Mouse (Mus musculus) heart, adult 18-20 months (tissue): ENCODE measurements around the gene Arhgap18. TPM values are rescaled to one million over a fixed set of nuclear protein-coding genes. Genes with fewer than 3 reads are reported as not detected.
A peak's percentile ranks its signal among the peaks of the same experiment; 100 is the strongest.

Source experiments
- DNase-seq, 2 experiments: peaks; one replicate each; pipeline ENCODE4 v3.0.0; 2021 to 2022; ENCODE audit warnings: mixed read lengths in 1 of 2
- total RNA-seq, 2 experiments: library from RNA; stranded (reverse); gene quantifications; 2 replicates each; pipeline ENCODE4 v1.2.3; 2021

Arhgap18 gene
- total RNA-seq, 2 experiments from 2014 or later = 9.5 to 11.6 TPM

DNA sequence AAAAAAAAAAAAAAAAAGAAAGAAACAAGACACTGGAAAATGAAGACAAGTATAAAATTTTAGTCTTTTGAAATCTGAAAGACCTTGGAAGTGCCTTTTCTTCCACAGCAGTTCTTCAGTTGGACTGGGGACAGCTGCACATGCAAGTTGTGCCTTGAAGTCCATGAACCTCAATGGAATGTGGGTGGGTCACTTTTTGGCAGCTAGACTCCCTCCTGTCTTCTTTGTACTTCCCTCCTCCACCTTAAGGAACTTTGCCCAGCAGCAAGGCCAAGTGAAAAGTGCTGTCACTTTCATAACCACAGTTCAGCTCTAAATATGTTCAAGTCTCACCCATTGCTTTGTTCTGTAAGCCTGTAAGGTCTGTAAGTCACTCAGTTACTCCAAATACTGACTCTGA is 23.2 kb downstream of the Arhgap18 start:
- peak; percentile 27 to 57 for DNase-seq

DNA sequence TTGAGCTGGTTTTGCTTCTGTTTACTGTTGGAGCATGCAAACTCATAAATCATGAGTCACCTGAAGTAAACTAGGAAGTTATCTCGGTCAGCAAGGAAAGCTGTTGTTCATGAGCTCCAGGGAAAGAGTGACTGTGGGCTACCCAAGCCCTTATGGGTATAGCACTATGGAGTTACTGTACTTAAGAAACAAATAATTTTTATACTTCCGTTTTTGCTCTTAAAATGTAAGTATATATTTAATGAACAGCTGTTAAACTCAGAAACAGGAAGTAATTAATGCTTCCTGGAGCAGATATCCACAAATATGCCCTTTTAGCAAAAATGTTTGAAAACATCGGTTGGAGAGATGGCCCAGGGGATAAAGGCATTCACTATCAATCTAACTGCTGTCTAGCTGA is 27.4 kb downstream of the Arhgap18 start:
- no peak for DNase-seq

DNA sequence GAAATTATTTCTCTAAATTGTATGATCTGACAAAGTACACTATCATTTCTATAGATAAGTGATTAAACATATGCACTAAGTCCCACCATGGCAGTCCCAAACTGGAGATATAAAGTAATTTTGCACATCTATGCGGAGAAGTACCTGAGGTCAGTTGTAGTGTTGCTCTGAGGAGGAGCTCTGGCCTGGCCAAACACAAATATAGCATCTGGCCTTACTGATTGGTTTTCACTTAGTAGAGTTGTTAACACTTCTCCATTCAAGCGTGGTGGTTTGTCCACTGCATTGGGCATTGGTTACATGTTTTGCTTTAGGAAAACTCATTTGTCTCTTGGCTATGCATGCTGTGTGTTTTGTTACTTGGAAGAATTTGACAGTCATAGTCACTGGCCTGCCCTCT is 36.5 kb downstream of the Arhgap18 start:
- DNase-seq = no peak

DNA sequence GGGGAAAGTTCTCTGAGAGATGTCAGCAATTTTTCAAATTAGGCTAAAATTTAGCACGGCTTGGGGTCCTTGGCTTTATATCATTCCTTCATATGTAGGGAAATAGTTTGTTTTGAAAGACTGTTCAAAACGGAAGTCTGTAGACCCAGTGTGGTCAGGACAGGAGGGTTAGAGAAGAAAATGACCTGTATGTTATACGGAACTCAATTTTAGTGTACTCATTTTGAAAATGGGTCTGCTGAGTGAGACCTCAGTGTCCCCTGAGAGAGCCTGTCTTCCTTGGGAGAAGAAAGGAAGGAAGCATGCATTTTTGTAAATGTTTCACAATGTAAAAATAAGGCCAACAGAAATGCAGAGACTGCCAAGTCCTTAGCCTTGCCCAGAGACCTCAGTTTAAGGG is 38.6 kb downstream of the Arhgap18 start:
- DNase-seq = no peak

DNA sequence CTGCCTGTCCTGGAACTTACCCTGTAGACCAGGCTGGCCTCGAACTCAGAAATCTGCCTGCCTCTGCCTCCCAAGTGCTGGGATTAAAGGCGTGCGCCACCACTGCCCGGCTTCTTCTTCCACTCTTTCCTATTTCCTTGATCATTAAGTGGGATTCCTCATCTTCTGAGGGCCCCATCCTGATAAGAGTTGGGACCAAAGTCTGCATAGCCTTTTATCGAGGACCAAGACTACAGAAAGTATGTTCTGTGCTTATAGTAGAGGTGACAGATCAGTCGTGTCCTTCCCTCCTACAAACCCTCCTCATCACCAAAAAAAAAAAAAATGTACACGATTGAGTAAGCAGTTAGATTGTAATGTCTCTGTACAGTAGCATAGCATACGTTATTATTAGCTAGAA is 39.8 kb downstream of the Arhgap18 start:
- DNase-seq = no peak

DNA sequence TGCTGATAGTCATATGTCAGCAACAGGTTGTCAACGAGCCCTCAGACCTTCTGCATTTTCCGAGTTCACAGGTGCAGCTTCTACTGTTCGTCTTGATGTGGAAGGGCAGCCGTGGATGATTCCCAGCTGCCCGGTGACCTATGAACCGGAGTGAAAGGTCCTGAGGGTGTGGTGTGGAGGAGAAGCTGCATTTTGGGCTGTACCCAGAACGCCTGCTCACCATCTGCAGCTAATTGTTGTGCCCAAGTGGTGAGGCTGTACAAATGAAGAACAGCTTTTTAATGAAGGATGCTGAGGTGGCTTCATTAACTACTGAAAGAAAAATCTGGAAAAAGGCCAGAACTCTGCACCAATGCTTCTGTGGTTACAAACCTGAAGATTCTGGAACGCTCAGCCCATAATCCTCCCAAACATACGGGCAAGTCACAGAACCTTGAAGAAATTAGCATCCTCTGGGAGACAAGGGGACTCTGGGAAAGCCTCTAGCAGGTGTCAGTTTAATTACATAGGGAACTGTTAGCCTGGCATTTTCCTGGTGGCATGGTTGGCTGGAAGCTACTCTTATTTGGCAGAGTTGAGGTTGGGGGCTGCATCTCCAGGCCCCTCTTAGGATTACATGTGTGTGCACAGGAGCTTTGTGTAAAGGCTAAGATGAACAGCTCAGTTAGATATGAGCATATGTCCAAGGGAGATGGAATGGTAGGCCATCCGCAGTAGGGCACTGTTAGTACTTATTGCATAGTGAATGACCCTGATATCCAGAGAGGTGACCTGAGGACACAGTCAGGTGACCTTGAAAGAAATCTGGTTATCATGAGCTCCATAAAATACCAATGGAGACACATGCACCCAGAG is 43.4 kb downstream of the Arhgap18 start:
- DNase-seq = no peak

DNA sequence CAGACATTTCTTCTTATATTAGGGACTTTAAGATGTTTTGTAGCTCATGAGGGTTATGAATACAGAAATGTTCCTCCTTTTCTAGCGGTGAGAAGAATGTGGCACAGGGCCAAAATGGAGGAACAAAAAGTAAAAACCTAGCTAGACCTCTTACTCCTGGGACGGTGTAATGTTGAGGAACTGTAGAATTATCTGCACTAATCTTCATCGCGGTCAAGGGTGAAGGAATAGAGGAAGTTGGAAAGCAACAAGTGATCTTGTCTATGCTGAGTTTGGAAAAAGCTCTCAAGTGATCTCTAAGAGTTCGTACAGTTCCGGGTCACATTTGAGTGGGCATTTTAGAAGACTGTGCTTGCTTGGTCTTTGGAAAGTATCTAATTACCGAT is 44.1 kb downstream of the Arhgap18 start:
- DNase-seq = no peak

DNA sequence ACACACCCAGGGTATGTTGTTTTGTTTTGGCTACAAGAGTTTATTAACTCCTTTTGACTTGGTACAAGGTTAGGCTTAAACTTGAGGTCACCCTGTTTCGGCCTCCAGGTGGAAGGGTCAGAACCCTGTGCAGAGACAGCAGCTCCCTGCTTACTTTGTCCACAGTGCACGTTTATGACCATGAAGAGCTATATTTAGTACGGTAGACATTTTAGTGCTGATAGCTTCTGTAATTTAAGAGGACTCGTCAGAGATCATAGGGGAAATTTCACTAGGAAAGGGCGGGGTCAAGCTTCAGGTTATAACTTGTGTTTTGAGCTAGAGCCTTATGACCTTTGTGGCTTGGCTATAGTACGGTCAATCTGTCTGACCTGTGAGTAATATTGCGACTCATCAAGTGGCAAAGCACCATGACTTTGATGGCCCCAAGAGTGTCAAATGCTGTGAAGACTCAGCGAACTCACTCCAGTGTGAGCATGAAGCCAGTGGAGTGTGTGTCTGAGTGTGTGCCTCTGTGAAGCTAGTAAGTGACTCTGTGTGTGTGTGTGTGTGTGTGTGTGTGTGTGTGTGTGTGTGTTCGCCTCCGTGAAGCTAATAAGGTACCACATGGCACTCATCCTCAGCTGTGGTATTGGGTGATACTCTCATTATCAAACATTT is 45.7 kb downstream of the Arhgap18 start:
- no peak for DNase-seq

DNA sequence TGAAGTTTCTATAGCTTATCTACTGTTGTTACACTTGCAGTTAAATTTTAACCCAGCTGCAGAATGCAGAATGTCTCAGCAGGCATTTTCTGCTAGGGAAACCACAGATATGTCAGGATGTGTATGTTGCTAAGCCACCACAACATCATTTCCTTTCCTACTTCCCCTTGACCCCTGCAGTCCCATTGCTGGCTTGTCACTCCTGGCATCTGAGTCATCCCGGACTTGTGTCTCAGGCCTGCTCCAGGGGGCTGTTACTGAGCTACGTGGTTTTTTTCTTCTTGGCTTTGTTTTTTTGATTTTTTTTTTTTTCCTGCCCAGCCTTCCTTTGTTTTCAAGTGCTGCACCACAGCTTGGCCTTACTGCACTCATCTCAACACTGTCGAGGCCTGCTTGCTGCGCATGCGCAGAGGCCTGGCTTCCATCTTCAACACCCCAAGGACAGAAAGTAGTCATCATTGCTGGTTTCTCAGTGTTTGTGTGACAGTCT is 46.4 kb downstream of the Arhgap18 start:
- DNase-seq = peak; percentile 70 to 86

DNA sequence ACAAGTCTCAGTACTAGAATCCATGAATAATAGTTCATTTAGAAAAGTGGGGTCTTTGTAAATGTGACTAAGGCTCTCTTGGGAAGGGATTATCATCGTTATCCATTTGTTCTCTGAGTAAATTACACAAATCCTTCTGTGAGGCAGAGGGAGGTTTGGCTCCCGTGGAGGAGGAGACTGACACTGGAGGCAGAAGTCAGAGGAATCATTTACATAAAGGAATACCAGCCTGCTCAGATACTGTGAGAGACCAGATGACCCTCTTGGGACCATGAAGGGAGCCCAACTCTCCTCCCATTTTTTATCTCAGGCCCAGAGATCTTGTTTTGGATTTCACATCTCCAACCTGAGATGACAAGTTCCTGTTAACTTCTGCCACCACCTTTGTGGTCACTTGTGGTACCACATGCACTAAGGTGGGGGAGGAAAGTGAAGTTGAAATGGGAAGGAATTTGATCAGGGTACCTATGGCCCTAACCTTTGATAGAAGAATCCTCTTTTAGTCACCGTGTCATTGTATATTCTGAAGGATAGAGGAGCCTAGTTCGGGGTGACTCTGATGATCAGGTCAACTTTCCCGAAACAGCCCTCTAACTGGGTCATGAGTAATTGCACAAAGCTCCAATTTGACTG is 51.2 kb downstream of the Arhgap18 start:
- DNase-seq = no peak

DNA sequence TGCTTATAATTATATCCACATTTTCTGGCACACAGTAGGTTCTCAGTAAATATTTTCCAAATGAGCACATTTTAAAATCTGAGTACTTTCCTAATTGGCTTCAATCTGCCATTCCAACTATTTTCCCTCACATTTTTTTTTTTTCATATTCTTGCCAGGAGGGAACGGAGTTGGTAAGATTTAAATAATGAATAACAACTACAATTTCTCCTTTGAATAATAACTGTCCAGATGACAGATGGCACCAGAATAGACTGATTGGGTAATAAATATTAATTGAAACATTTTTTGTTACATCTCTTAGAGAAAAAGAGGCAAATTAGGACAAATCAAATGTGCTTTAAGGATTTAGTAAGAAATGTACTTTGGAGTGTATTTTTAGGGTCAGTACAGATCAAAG is 51.8 kb downstream of the Arhgap18 start:
- DNase-seq = no peak

DNA sequence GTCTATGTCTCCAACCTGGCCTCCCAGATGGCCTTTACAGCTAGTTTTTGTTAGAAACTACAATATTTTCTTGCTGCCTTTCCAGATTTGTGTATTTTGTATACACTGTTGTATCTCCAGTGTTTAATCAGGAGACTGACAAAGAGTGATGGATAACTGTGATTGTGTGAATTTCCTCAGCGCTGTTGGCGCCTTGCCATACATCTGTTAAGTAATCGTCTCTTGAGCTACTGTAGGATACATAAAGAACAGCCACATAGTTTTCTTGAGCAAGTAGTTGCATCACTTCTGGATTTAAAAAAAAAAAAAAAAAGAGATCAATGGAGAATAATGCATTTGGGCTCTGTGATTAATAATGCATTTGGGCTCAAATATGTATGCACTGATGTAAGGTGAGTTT is 52.9 kb downstream of the Arhgap18 start:
- DNase-seq = no peak

DNA sequence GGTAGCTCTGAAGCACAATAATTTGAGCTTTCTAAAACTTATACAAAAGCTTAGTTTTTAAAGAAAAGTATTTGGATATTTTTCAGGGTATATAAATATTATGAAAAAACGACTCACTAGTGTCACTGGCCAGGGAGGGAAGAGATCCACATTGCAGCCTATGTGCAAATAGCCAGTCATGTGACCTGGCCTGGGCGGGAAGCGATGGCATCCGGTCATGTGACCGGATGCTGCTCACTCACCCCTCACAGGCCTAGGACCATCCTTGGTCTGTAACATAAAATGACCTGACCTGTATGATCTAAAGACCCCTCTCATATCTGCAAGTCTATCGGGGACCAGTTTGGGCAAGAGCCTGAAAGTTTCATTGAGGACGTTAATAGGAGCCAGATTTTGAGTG is 56.8 kb downstream of the Arhgap18 start:
- DNase-seq = no peak

DNA sequence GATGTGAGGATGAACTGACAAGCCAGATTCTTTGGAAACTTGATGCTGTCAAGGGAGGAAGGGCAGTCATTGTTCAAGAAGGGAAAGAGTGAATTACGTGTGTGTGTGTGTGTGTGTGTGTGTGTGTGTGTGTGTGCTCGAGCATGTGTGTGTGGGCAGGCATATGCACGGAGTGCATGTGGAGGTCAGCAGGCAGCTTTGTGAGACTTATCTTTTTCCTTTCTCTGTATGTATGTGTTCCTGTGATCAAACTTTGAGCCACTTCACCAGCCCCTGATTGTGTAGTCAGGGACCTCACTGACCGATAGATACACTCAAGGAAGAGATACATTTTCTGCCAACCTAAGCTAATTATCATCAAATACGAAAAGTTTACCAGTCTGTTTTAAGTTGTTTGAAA is 57.6 kb downstream of the Arhgap18 start:
- no peak for DNase-seq

DNA sequence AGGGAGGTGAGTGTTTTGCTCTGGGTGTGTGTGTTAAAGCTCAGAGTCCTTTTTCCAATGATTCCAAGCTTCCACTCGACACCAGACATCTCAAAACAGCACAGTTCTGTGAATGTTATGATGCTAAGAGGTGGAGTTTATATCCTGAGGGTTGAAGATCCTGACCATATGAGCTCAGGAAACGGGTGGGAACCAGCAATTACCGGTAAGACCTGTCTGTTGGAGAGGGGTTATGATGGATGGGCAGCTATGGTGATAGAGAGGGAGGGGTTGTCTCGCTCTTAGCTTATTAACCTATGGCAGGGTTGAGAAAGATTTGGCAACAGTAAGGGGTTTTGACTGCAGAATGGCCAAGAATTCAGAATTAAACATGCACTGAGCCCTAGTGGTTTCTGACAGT is 58.1 kb downstream of the Arhgap18 start:
- no peak for DNase-seq

DNA sequence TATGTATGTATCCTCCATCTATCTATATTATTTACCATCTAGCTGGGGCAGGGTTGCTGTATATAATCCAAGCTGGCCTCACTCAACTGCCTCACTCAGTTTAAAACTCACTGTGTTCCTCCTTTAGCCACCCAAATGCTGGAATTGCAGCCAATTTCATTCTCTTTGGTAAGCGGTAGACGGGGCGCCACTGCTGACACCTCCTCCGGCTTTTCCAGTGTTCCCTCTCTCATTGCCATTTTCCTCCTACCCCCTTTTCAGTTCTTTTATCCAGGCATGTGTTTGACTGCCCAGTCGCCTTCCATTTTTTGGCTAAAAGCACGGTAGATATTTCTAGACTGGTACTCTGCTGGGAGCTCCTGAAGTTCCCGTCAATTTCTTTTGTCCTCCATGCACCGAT is 62.4 kb downstream of the Arhgap18 start:
- no peak for DNase-seq

DNA sequence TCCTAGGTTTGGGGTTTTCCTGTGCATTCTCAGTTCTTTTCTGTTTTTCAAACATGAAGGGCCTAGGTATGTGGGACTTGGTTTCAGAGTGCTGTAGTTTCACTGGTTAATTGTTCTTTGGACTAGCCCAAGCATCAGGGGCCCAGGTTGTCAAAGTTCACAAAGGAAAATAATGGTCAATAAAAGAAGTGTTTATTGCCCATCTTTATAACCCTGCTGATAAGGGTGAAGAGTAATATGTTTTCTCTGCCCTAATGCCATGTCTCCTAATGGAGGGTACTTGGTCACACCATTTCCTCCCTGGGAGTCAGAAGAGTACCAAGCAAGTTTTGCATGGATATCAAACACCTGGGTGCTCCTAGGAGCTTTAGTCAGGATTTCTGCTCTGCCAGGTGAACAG is 67.1 kb downstream of the Arhgap18 start:
- no peak for DNase-seq

DNA sequence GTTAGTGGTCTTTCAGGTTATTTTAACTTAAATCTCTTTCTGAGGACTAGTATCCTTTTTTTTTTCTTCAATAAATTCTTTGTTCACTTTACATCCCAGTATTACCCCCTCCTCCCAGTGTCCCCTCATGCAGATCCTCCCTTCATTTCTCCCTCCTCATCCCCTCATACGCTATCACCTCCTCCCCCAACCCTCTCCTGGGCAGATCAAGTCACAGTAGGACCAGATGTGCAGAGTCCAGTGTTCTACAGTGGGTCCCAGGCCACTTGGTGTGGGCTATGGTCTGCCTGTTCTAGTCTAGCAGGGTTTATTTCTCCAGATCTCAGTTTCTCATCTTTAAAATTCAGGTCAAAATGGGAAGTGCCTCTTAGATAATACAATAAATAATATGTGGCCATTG is 67.7 kb downstream of the Arhgap18 start:
- no peak for DNase-seq

DNA sequence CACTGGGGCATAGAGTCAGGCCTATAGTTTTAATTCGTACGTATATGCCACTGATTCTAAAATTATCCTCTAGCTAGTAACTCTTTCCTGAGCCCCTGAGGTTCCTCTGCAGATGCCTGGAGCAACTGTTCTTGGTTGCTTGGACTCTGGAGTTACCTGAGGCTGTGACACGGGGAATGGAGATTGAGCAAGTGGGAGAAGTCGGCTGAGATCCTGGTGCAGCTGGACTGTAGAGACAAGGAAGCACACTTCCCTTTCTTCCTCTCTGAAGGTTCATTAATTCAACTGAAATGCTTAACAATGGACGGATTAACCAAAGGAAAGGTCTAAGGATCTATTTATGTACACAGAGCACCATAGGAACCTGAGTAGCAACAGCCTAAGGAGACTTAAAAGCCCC is 70.8 kb downstream of the Arhgap18 start:
- no peak for DNase-seq

DNA sequence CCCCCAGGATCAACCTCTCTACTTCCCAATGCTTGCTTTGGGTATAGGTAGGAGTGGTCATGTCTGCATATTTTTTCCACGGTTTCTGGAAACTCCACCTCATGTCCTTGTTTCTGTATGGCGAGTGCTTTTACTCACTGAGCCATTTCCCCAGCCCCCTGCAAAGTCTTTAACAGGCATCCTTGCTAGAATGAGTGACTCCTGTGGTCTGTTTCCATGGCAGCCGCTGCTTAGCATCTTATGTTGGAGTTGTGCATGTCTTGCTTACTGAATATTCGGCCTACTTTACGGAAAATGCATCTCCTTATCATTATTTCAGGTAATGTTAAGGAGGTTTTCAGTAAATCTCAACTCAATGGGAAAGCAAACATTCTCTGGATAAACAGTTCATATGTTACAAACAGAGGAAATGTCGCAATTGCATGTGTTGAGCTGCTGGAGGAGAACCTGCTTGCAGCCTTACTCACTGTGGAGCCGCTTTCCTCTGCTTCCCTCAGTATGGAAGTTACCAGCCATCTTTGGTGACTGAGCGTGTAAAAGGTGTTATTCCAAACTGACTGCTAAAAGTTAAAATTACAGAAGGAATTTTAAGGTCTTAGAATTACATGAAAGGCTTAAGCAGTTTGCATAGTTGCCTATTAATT is 72.1 kb downstream of the Arhgap18 start:
- DNase-seq = no peak

DNA sequence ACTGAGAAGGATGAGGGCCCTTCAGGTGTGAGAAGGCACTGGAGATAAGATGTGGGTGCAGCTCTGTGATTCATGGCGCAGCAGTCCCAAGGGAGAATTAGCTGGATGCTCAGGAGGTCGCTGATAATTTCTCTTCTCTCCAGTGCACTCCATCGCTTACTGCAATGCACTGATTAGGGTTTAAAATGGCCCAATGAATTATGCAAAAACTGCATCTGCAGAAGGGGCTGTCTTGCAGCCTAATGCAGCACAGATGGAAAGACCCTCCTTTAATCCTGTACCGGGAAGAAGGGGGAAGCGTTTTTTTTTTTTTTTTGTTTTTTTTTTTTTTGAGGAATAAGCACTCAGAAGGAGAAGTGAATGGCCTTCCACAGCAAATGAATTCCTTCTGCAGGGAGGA is 74.1 kb downstream of the Arhgap18 start:
- DNase-seq = no peak

DNA sequence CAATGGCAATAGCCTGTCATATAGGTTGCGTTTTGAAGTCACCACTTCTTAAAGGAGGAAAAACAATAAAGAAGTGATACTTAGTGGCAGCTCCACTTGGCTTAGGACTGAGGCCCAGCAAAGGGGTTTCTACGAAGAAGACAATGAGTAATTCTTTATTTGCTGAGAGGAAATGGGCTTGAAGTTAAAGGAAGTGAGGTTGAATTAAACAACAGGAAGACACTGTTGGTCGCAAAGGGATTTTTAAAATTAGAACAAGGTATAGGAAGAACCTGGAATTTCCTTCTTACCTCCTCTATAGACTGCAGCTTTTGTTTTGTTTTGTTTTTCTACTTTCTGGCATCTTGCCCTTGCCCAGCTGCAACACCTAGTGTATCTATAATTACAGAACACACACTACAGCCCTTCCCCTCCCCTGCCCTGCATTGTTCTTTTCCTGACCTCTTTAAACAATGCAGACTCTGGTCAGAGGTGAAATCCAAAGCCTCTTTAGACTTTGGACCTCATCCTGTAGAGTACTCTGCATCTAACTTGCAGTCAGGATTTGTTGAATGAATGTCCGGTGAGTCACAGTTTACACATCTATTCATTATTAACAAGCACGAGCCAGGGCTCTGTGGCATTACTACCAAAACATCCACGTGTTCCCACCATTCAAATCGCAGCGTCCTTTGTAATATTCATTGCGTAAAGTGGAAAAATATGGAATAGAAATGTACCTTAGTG is 75.4 kb downstream of the Arhgap18 start:
- DNase-seq = peak; percentile 45 to 80
